Mouse (Mus musculus): Measurements from ENCODE around the gene Fam53b.

DNA sequence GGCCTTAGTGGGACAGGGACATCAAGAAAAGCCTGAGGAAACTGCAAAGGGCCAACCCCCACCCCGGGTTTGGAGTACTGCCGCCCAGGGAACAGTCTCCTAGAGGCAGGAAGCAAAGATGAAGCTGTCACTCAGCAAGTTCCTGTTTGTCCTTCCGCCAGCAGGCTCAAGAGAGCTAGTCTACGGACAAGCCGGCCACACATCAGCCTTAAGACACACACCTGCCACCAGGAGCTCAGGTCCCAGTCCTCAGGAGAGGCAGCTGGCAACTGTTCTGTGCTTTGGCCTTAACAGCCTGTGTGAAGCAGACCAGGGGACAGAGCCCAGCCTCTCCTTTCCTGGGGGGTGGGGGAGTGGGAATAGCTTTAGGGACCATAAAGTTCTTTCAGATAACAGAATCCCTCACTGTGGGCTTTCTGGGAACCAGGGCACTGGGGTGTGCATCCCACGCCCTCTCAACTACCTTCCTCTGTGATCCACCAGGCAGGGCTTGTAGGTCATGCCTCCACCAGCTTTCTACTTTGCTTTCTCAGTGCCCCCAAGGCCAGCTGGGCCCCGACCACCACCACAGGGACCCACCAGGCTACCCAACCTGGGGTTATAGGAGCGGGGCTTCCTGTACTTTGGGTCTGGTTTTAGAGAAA lies 100.1 kb downstream of the Fam53b start:
- no peak for TF ChIP-seq POLR2A (IDR thresholded peaks at IDR 0.05; ENCODE audit: insufficient read depth, low read length)
- no peak for TF ChIP-seq CTCF (IDR thresholded peaks at IDR 0.05; ENCODE audit: low read depth, low read length)
- no peak for TF ChIP-seq EP300 (IDR thresholded peaks at IDR 0.05; ENCODE audit: insufficient read depth, low read depth, low read length)

Data from ES-Bruce4 (cell line).